Mouse (Mus musculus) liver, embryonic 14.5 days (tissue): ENCODE data around the gene Cavin2.
A peak's percentile ranks its signal among the peaks of the same experiment; 100 is the strongest.

Experiments used
- CTCF ChIP-seq: IDR thresholded peaks from 2 replicates; pipeline ENCODE4 v1.5.1; 2016; ENCODE audit warnings: antibody characterized with exemption, low read depth, control low read depth
- EP300 ChIP-seq: IDR thresholded peaks from 2 replicates; pipeline ENCODE4 v1.6.1; 2016; ENCODE audit warnings: antibody characterized with exemption, low read depth

GRCm38 (mm10) chr1:51347596-51347995 lies 58.7 kb downstream of the Cavin2 start:
- TF ChIP-seq CTCF, result peak; percentile 59
- no peak for TF ChIP-seq EP300
